23 mouse cellular contexts compared by ENCODE assay signal in genomic region chr11:101307744-101308143, GRCm38 (mm10). TPM values are rescaled to one million over a fixed set of nuclear protein-coding genes. Genes with fewer than 3 reads are reported as not detected.
DNase-seq lines count a peak whose midpoint lies in the region; ATAC-seq lines count a peak whose summit lies in the region.
"Had no signal": no experiment of that assay in that cellular context is flagged by ENCODE, and none has a peak within 500 bp of the region (broad histone marks: within the 10 kb centered on the region; RNA-seq: fewer than 3 reads in every experiment).

No protein-coding gene starts in this region.

- ATAC-seq in midbrain, embryonic 11.5 days (ENCODE audit: low FRiP score) = no peak
- no peak for ATAC-seq in midbrain, embryonic 14.5 days (ENCODE audit: low FRiP score, low TSS enrichment)
- ATAC-seq in megakaryocyte-erythroid progenitor cell, adult 5-6 weeks (replicated peaks; ENCODE audit: low FRiP score, low TSS enrichment, poor library complexity, severe bottlenecking) = 0 out of 2 replicates have a peak, but pooled peaks have one; percentile 34
- no peak for ATAC-seq in frontal cortex, adult (ENCODE audit: low TSS enrichment)
- no peak for ATAC-seq in liver, embryonic 12.5 days
- ATAC-seq: forebrain, embryonic 15.5 days; Patski had no signal

- H3K27me3 ChIP-seq in midbrain, embryonic 11.5 days (ENCODE audit: control insufficient read depth, insufficient read depth, low read length) = no peaks in the 10 kb centered on the region
- H3K27me3 ChIP-seq in midbrain, embryonic 14.5 days (ENCODE audit: control insufficient read depth, insufficient read depth, low read length) = no peaks in the 10 kb centered on the region
- peaks cover 17% of the 10 kb centered on the region; the same call in 1 of the 2 replicates for H3K27me3 ChIP-seq in liver, embryonic 12.5 days (replicated peaks)
- H3K27me3 ChIP-seq: forebrain, embryonic 15.5 days; heart, embryonic 15.5 days had no signal

- no peaks in the 10 kb centered on the region for H3K9me3 ChIP-seq in midbrain, embryonic 11.5 days (ENCODE audit: control insufficient read depth, low read length)
- H3K9me3 ChIP-seq in midbrain, embryonic 14.5 days (ENCODE audit: control insufficient read depth, low read length) = no peaks in the 10 kb centered on the region
- H3K9me3 ChIP-seq in liver, embryonic 12.5 days (replicated peaks) = no peaks in the 10 kb centered on the region
- H3K9me3 ChIP-seq: embryonic facial prominence, embryonic 15.5 days; forebrain, embryonic 15.5 days; heart, embryonic 10.5 days; heart, embryonic 15.5 days; hindbrain, embryonic 10.5 days had no signal

- H3K4me1 ChIP-seq in midbrain, embryonic 11.5 days (ENCODE audit: control insufficient read depth, insufficient read depth, low read length) = no peaks in the 10 kb centered on the region
- no peaks in the 10 kb centered on the region for H3K4me1 ChIP-seq in midbrain, embryonic 14.5 days (ENCODE audit: control insufficient read depth, insufficient read depth, low read length)
- peaks cover 8% of the 10 kb centered on the region; the same call in 1 of the 2 replicates for H3K4me1 ChIP-seq in liver, embryonic 12.5 days
- H3K4me1 ChIP-seq: embryonic facial prominence, embryonic 15.5 days; forebrain, embryonic 15.5 days; heart, embryonic 10.5 days; heart, embryonic 15.5 days; hindbrain, embryonic 10.5 days had no signal

- H3K9ac ChIP-seq in midbrain, embryonic 11.5 days (ENCODE audit: low read length) = no peak overlapping the region
- no peak overlapping the region for H3K9ac ChIP-seq in midbrain, embryonic 14.5 days (replicated peaks; ENCODE audit: low read length)
- no peak overlapping the region for H3K9ac ChIP-seq in liver, embryonic 12.5 days
- H3K9ac ChIP-seq: embryonic facial prominence, embryonic 15.5 days; forebrain, embryonic 15.5 days; heart, embryonic 15.5 days; hindbrain, embryonic 14.5 days had no signal

- no peaks in the 10 kb centered on the region for H3K36me3 ChIP-seq in midbrain, embryonic 11.5 days (ENCODE audit: control insufficient read depth, insufficient read depth, low read length)
- H3K36me3 ChIP-seq in midbrain, embryonic 14.5 days (ENCODE audit: control insufficient read depth, insufficient read depth, low read length) = no peaks in the 10 kb centered on the region
- no peaks in the 10 kb centered on the region for H3K36me3 ChIP-seq in liver, embryonic 12.5 days
- H3K36me3 ChIP-seq: embryonic facial prominence, embryonic 15.5 days; forebrain, embryonic 15.5 days; heart, embryonic 10.5 days; heart, embryonic 15.5 days; hindbrain, embryonic 10.5 days had no signal

- no peak overlapping the region for H3K4me2 ChIP-seq in midbrain, embryonic 11.5 days
- no peak overlapping the region for H3K4me2 ChIP-seq in midbrain, embryonic 14.5 days (ENCODE audit: low read length)
- no peak overlapping the region for H3K4me2 ChIP-seq in liver, embryonic 12.5 days
- H3K4me2 ChIP-seq: embryonic facial prominence, embryonic 15.5 days; forebrain, embryonic 15.5 days; heart, embryonic 15.5 days; hindbrain, embryonic 14.5 days had no signal

- DNase-seq in midbrain, embryonic 11.5 days (ENCODE audit: low spot score, missing footprints) = peak; percentile 74
- DNase-seq in midbrain, embryonic 14.5 days = no peak
- peak; percentile 91 for DNase-seq in R1 (ENCODE audit: low read depth, low spot score)
- DNase-seq in testis, postnatal 14 days (ENCODE audit: low spot score) = no peak
- DNase-seq: adrenal gland, postnatal 10 days; cerebellum, adult 11 months; cerebellum, adult 8-10 months; cerebellum, postnatal 14 days; embryo, embryonic 11 days; gastrocnemius, postnatal 10 days; heart, adult 18-20 months had no signal

- WGBS in midbrain, embryonic 11.5 days = 39% methylated on average over 5 of the region's 5 CpGs
- WGBS in midbrain, embryonic 14.5 days = 36% methylated on average over 5 of the region's 5 CpGs
- 37% methylated on average over 5 of the region's 5 CpGs for WGBS in liver, embryonic 12.5 days (ENCODE audit: insufficient replicate concordance)

- H3K27ac ChIP-seq in midbrain, embryonic 11.5 days (ENCODE audit: low read depth, low read length) = no peak overlapping the region
- H3K27ac ChIP-seq in midbrain, embryonic 14.5 days (replicated peaks; ENCODE audit: low read depth, low read length) = no peak overlapping the region
- no peak overlapping the region for H3K27ac ChIP-seq in liver, embryonic 12.5 days
- H3K27ac ChIP-seq: embryonic facial prominence, embryonic 15.5 days; forebrain, embryonic 15.5 days; heart, embryonic 10.5 days; heart, embryonic 15.5 days; hindbrain, embryonic 10.5 days; hindbrain, embryonic 14.5 days had no signal

- no peak overlapping the region for H3K4me3 ChIP-seq in midbrain, embryonic 11.5 days (ENCODE audit: low read depth, low read length)
- no peak overlapping the region for H3K4me3 ChIP-seq in midbrain, embryonic 14.5 days (replicated peaks; ENCODE audit: low read depth, low read length)
- no peak overlapping the region for H3K4me3 ChIP-seq in liver, embryonic 12.5 days
- H3K4me3 ChIP-seq: embryonic facial prominence, embryonic 15.5 days; erythroblast, embryonic 14.5 days; forebrain, embryonic 15.5 days; heart, embryonic 10.5 days; heart, embryonic 15.5 days; hindbrain, embryonic 10.5 days had no signal

RNA-seq across cellular contexts. Expression of gene Becn1, which starts 5.7 kb away (rescaled TPM):
- polyA plus RNA-seq in midbrain, embryonic 11.5 days (2014; fragmentation: Nextera tagmentation; extraction: Ambion mirVana) = 163 and 179 TPM in 2 replicates
- polyA plus RNA-seq in midbrain, embryonic 14.5 days (2014; fragmentation: Nextera tagmentation; extraction: Ambion mirVana) = 148 and 193 TPM in 2 replicates
- total RNA-seq in megakaryocyte-erythroid progenitor cell, adult 5-6 weeks (2014; fragmentation: Nextera tagmentation) = 86.7 and 98.7 TPM in 2 replicates
- 160 and 162 TPM in 2 replicates for total RNA-seq in megakaryocyte-erythroid progenitor cell, adult 5-6 weeks (2017)
- polyA plus RNA-seq in liver, embryonic 12.5 days (2016; fragmentation: Nextera tagmentation; extraction: Ambion mirVana) = 115 and 119 TPM in 2 replicates

RNA-seq across cellular contexts. Expression of gene Psme3, which starts 8.3 kb away (rescaled TPM):
- polyA plus RNA-seq in midbrain, embryonic 11.5 days (2014; fragmentation: Nextera tagmentation; extraction: Ambion mirVana) = 146 and 154 TPM in 2 replicates
- 101 and 103 TPM in 2 replicates for polyA plus RNA-seq in midbrain, embryonic 14.5 days (2014; fragmentation: Nextera tagmentation; extraction: Ambion mirVana)
- 239 and 277 TPM in 2 replicates for total RNA-seq in megakaryocyte-erythroid progenitor cell, adult 5-6 weeks (2014; fragmentation: Nextera tagmentation)
- total RNA-seq in megakaryocyte-erythroid progenitor cell, adult 5-6 weeks (2017) = 176 and 226 TPM in 2 replicates
- 263 and 273 TPM in 2 replicates for polyA plus RNA-seq in liver, embryonic 12.5 days (2016; fragmentation: Nextera tagmentation; extraction: Ambion mirVana)

RNA-seq across cellular contexts. Expression of gene Aoc2, which starts 17.1 kb away (rescaled TPM):
- 1.3 and 1.4 TPM in 2 replicates for polyA plus RNA-seq in midbrain, embryonic 11.5 days (2014; fragmentation: Nextera tagmentation; extraction: Ambion mirVana)
- 1.3 and 1.7 TPM in 2 replicates for polyA plus RNA-seq in midbrain, embryonic 14.5 days (2014; fragmentation: Nextera tagmentation; extraction: Ambion mirVana)
- 7.6 and 11.5 TPM in 2 replicates for total RNA-seq in megakaryocyte-erythroid progenitor cell, adult 5-6 weeks (2014; fragmentation: Nextera tagmentation)
- 1.9 and 2.9 TPM in 2 replicates for total RNA-seq in megakaryocyte-erythroid progenitor cell, adult 5-6 weeks (2017)
- polyA plus RNA-seq in liver, embryonic 12.5 days (2016; fragmentation: Nextera tagmentation; extraction: Ambion mirVana) = 2.2 TPM in 2 replicates

RNA-seq across cellular contexts. Expression of gene Aoc3, which starts 22.7 kb away (rescaled TPM):
- polyA plus RNA-seq in midbrain, embryonic 11.5 days (2014; fragmentation: Nextera tagmentation; extraction: Ambion mirVana) = not detected in 2 replicates
- polyA plus RNA-seq in midbrain, embryonic 14.5 days (2014; fragmentation: Nextera tagmentation; extraction: Ambion mirVana) = 0.04 TPM in 1 of 2 replicates, not detected in the other
- not detected in 2 replicates for total RNA-seq in megakaryocyte-erythroid progenitor cell, adult 5-6 weeks (2014; fragmentation: Nextera tagmentation)
- total RNA-seq in megakaryocyte-erythroid progenitor cell, adult 5-6 weeks (2017) = 0.69 TPM in 1 of 2 replicates, not detected in the other
- polyA plus RNA-seq in liver, embryonic 12.5 days (2016; fragmentation: Nextera tagmentation; extraction: Ambion mirVana) = 0.05 and 0.06 TPM in 2 replicates
- polyA plus RNA-seq: forebrain, embryonic 11.5 days; forebrain, embryonic 15.5 days; hindbrain, embryonic 10.5 days had no signal

RNA-seq across cellular contexts. Expression of gene Coa3, which starts 28.8 kb away (rescaled TPM):
- 213 and 220 TPM in 2 replicates for polyA plus RNA-seq in midbrain, embryonic 11.5 days (2014; fragmentation: Nextera tagmentation; extraction: Ambion mirVana)
- 221 and 243 TPM in 2 replicates for polyA plus RNA-seq in midbrain, embryonic 14.5 days (2014; fragmentation: Nextera tagmentation; extraction: Ambion mirVana)
- 67.5 and 86.7 TPM in 2 replicates for total RNA-seq in megakaryocyte-erythroid progenitor cell, adult 5-6 weeks (2014; fragmentation: Nextera tagmentation)
- 28.4 and 40.6 TPM in 2 replicates for total RNA-seq in megakaryocyte-erythroid progenitor cell, adult 5-6 weeks (2017)
- polyA plus RNA-seq in liver, embryonic 12.5 days (2016; fragmentation: Nextera tagmentation; extraction: Ambion mirVana) = 144 and 150 TPM in 2 replicates

Comparison
In these comparisons a context has a peak if more than half of its experiments do, and no peak if none do; other contexts are left out.
1. DNase-seq: peak in midbrain, embryonic 11.5 days (single experiment) and R1 (single experiment); none in midbrain, embryonic 14.5 days (single experiment) and testis, postnatal 14 days (single experiment).